Comparison of ENCODE assay signal across 12 mouse cellular contexts in genomic region chr5:120512911-120513555, GRCm38 (mm10). TPM values are rescaled to one million over a fixed set of nuclear protein-coding genes. Genes with fewer than 3 reads are reported as not detected.
A peak's percentile ranks its signal among the peaks of the same experiment; 100 is the strongest.
DNase-seq lines count a peak whose midpoint lies in the region; ATAC-seq and TF ChIP-seq lines count a peak whose summit lies in the region.
"Had no signal": no experiment of that assay in that cellular context is flagged by ENCODE, and none has a peak within 500 bp of the region (broad histone marks: within the 10 kb centered on the region; RNA-seq: fewer than 3 reads in every experiment).

No protein-coding gene starts in this region.

- H3K27me3 ChIP-seq in heart, embryonic 10.5 days (ENCODE audit: insufficient read depth, poor library complexity, severe bottlenecking), result peaks cover 23% of the 10 kb centered on the region; the same call in 1 of the 2 replicates
- H3K27me3 ChIP-seq in heart, embryonic 11.5 days (ENCODE audit: control insufficient read depth, insufficient read depth, low read length), result 0 out of 2 replicates have a peak, but pooled peaks cover 4% of the 10 kb centered on the region
- H3K27me3 ChIP-seq in ES-Bruce4 (ENCODE audit: control insufficient read depth, insufficient read depth, low read length, poor library complexity, severe bottlenecking), result no peaks in the 10 kb centered on the region
- H3K27me3 ChIP-seq in limb, embryonic 15.5 days, result no peaks in the 10 kb centered on the region

- peaks cover 68% of the 10 kb centered on the region for H3K4me1 ChIP-seq in heart, embryonic 10.5 days
- H3K4me1 ChIP-seq in heart, embryonic 11.5 days (ENCODE audit: control insufficient read depth, insufficient read depth, low read length), result peaks cover 18% of the 10 kb centered on the region
- peaks cover 14% of the 10 kb centered on the region for H3K4me1 ChIP-seq in ES-Bruce4 (ENCODE audit: control insufficient read depth, insufficient read depth, low read length)
- H3K4me1 ChIP-seq in brown adipose tissue, adult 24 weeks (ENCODE audit: control insufficient read depth, insufficient read depth, insufficient read length, low read length), result peaks cover 49% of the 10 kb centered on the region
- H3K4me1 ChIP-seq in limb, embryonic 15.5 days, result peaks cover 63% of the 10 kb centered on the region

- H3K4me2 ChIP-seq in heart, embryonic 11.5 days, result no peak overlapping the region
- 0 out of 2 replicates have a peak overlapping the region, but pooled peaks have one; percentile 10 for H3K4me2 ChIP-seq in limb, embryonic 15.5 days

- TF ChIP-seq CTCF in ES-Bruce4 (IDR thresholded peaks at IDR 0.05; ENCODE audit: low read depth, low read length), result no peak

- DNase-seq in heart, embryonic 10.5 days (ENCODE audit: low spot score), result no peak
- no peak for DNase-seq in right cerebral cortex, postnatal 36 days (ENCODE audit: low spot score in 2 of 2)
- DNase-seq in adipocyte (ENCODE audit: low spot score), result no peak
- DNase-seq: cerebellum, adult 11 months; left cerebral cortex, postnatal 4 days; lung, postnatal 36 days; right cerebral cortex, postnatal 25 days had no signal

- H3K9ac ChIP-seq in heart, embryonic 11.5 days (ENCODE audit: low read depth, low read length), result no peak overlapping the region
- H3K9ac ChIP-seq in ES-Bruce4 (ENCODE audit: low read depth, poor library complexity, severe bottlenecking), result peak overlapping the region; percentile 13; the same call in 1 of the 2 replicates
- no peak overlapping the region for H3K9ac ChIP-seq in limb, embryonic 15.5 days

- no peak for ATAC-seq in heart, embryonic 11.5 days (replicated peaks; ENCODE audit: insufficient number of reproducible peaks, low FRiP score, low TSS enrichment)
- ATAC-seq in limb, embryonic 15.5 days (ENCODE audit: insufficient number of reproducible peaks, low FRiP score, low TSS enrichment, low read depth), result no peak
- no peak for ATAC-seq in inflammation-experienced regulatory T-cells, adult 6 months

- H3K27ac ChIP-seq in heart, embryonic 10.5 days, result peak overlapping the region; percentile 3; the same call in 1 of the 2 replicates
- no peak overlapping the region for H3K27ac ChIP-seq in heart, embryonic 11.5 days (ENCODE audit: low read depth, low read length)
- peak overlapping the region; percentile 71 for H3K27ac ChIP-seq in ES-Bruce4 (ENCODE audit: insufficient read depth, low read length)
- H3K27ac ChIP-seq in brown adipose tissue, adult 24 weeks (replicated peaks; ENCODE audit: low read depth, low read length), result peak overlapping the region; percentile 17
- peak overlapping the region; percentile 13; the same call in 1 of the 2 replicates for H3K27ac ChIP-seq in limb, embryonic 15.5 days

- peak; percentile 31 for TF ChIP-seq POLR2A in ES-Bruce4 (IDR thresholded peaks at IDR 0.05; ENCODE audit: insufficient read depth, low read length)

- no peaks in the 10 kb centered on the region; the same call in 1 of the 2 replicates for H3K9me3 ChIP-seq in heart, embryonic 10.5 days
- H3K9me3 ChIP-seq in heart, embryonic 11.5 days (replicated peaks; ENCODE audit: control insufficient read depth, low read length), result no peaks in the 10 kb centered on the region
- no peaks in the 10 kb centered on the region for H3K9me3 ChIP-seq in ES-Bruce4 (replicated peaks; ENCODE audit: control insufficient read depth, insufficient read depth, low read length, poor library complexity, severe bottlenecking)
- H3K9me3 ChIP-seq in limb, embryonic 15.5 days, result no peaks in the 10 kb centered on the region

- no peaks in the 10 kb centered on the region for H3K36me3 ChIP-seq in heart, embryonic 10.5 days
- no peaks in the 10 kb centered on the region for H3K36me3 ChIP-seq in heart, embryonic 11.5 days (ENCODE audit: control insufficient read depth, insufficient read depth, low read length)
- H3K36me3 ChIP-seq in ES-Bruce4 (ENCODE audit: control insufficient read depth, insufficient read depth, low read length, poor library complexity, severe bottlenecking), result no peaks in the 10 kb centered on the region
- H3K36me3 ChIP-seq in limb, embryonic 15.5 days, result no peaks in the 10 kb centered on the region

- peak; percentile 83 for TF ChIP-seq EP300 in ES-Bruce4 (IDR thresholded peaks at IDR 0.05; ENCODE audit: insufficient read depth, low read depth, low read length)

- 42% methylated on average over 15 of the region's 15 CpGs for WGBS in heart, embryonic 10.5 days
- 52% methylated on average over 15 of the region's 15 CpGs for WGBS in heart, embryonic 11.5 days (ENCODE audit: insufficient replicate concordance)
- 48% methylated on average over 15 of the region's 15 CpGs for WGBS in limb, embryonic 15.5 days

- no peak overlapping the region for H3K4me3 ChIP-seq in heart, embryonic 10.5 days
- no peak overlapping the region for H3K4me3 ChIP-seq in heart, embryonic 11.5 days (ENCODE audit: low read depth, low read length)
- H3K4me3 ChIP-seq in ES-Bruce4 (ENCODE audit: low read depth, low read length), result peak overlapping the region; percentile 64
- H3K4me3 ChIP-seq in brown adipose tissue, adult 24 weeks (ENCODE audit: insufficient read depth, low read depth, low read length), result peak overlapping the region; percentile 7; the same call in 1 of the 2 replicates
- H3K4me3 ChIP-seq in limb, embryonic 15.5 days, result peak overlapping the region; percentile 7; the same call in 1 of the 2 replicates

RNA-seq across cellular contexts. Expression of gene Slc8b1, which starts 2.1 kb away (rescaled TPM):
- 4.2 and 5.9 TPM in 2 replicates for polyA plus RNA-seq in heart, embryonic 10.5 days (2016; fragmentation: Nextera tagmentation; extraction: Ambion mirVana)
- polyA plus RNA-seq in heart, embryonic 11.5 days (2014; fragmentation: Nextera tagmentation; extraction: Ambion mirVana), result 1.6 and 2.1 TPM in 2 replicates
- 17.7 and 19.1 TPM in 2 replicates for polyA plus RNA-seq in ES-Bruce4 (2011; ENCODE audit: insufficient read depth, insufficient read length, low read depth, missing spikeins)
- 4.3 and 5.7 TPM in 2 replicates for polyA plus RNA-seq in brown adipose tissue, adult 24 weeks (2012; ENCODE audit: insufficient read depth, insufficient read length, missing spikeins)
- polyA plus RNA-seq in limb, embryonic 15.5 days (2015; fragmentation: Nextera tagmentation; extraction: Ambion mirVana), result 12.0 and 13.4 TPM in 2 replicates
- polyA plus RNA-seq in inflammation-experienced regulatory T-cells, adult 6 months (2017; shearing (Covaris generic)), result 10 to 100 TPM in 1 of 3 experiments, 1 to 10 TPM in 2; 6.1 to 14.5 (median 7.3) TPM

RNA-seq across cellular contexts. Expression of gene Plbd2, which starts 9.6 kb away (rescaled TPM):
- 43.9 and 46.6 TPM in 2 replicates for polyA plus RNA-seq in heart, embryonic 10.5 days (2016; fragmentation: Nextera tagmentation; extraction: Ambion mirVana)
- polyA plus RNA-seq in heart, embryonic 11.5 days (2014; fragmentation: Nextera tagmentation; extraction: Ambion mirVana), result 28.7 and 30.0 TPM in 2 replicates
- 19.1 and 22.1 TPM in 2 replicates for polyA plus RNA-seq in ES-Bruce4 (2011; ENCODE audit: insufficient read depth, insufficient read length, low read depth, missing spikeins)
- 20.4 and 22.8 TPM in 2 replicates for polyA plus RNA-seq in brown adipose tissue, adult 24 weeks (2012; ENCODE audit: insufficient read depth, insufficient read length, missing spikeins)
- polyA plus RNA-seq in limb, embryonic 15.5 days (2015; fragmentation: Nextera tagmentation; extraction: Ambion mirVana), result 58.9 and 63.4 TPM in 2 replicates
- polyA plus RNA-seq in inflammation-experienced regulatory T-cells, adult 6 months (2017; shearing (Covaris generic)), result 1 to 10 TPM; 3.2 to 5.7 (median 3.5) TPM

RNA-seq across cellular contexts. Expression of gene Sds, which starts 36.7 kb away (rescaled TPM):
- 0.16 and 0.23 TPM in 2 replicates for polyA plus RNA-seq in heart, embryonic 10.5 days (2016; fragmentation: Nextera tagmentation; extraction: Ambion mirVana)
- 0.18 TPM in 1 of 2 replicates, not detected in the other for polyA plus RNA-seq in heart, embryonic 11.5 days (2014; fragmentation: Nextera tagmentation; extraction: Ambion mirVana)
- not detected in 2 replicates for polyA plus RNA-seq in ES-Bruce4 (2011; ENCODE audit: insufficient read depth, insufficient read length, low read depth, missing spikeins)
- not detected in 2 replicates for polyA plus RNA-seq in brown adipose tissue, adult 24 weeks (2012; ENCODE audit: insufficient read depth, insufficient read length, missing spikeins)
- polyA plus RNA-seq in limb, embryonic 15.5 days (2015; fragmentation: Nextera tagmentation; extraction: Ambion mirVana), result 0.24 TPM in 1 of 2 replicates, not detected in the other
- polyA plus RNA-seq in inflammation-experienced regulatory T-cells, adult 6 months (2017; shearing (Covaris generic)), result not detected

RNA-seq across cellular contexts. Expression of gene Sdsl, which starts 40.4 kb away (rescaled TPM):
- polyA plus RNA-seq in heart, embryonic 10.5 days (2016; fragmentation: Nextera tagmentation; extraction: Ambion mirVana), result 7.5 and 7.7 TPM in 2 replicates
- polyA plus RNA-seq in heart, embryonic 11.5 days (2014; fragmentation: Nextera tagmentation; extraction: Ambion mirVana), result 6.6 and 8.6 TPM in 2 replicates
- not detected in 2 replicates for polyA plus RNA-seq in ES-Bruce4 (2011; ENCODE audit: insufficient read depth, insufficient read length, low read depth, missing spikeins)
- polyA plus RNA-seq in brown adipose tissue, adult 24 weeks (2012; ENCODE audit: insufficient read depth, insufficient read length, missing spikeins), result 22.0 and 25.5 TPM in 2 replicates
- 0.57 and 0.95 TPM in 2 replicates for polyA plus RNA-seq in limb, embryonic 15.5 days (2015; fragmentation: Nextera tagmentation; extraction: Ambion mirVana)
- not detected for polyA plus RNA-seq in inflammation-experienced regulatory T-cells, adult 6 months (2017; shearing (Covaris generic))

Comparison
In these comparisons a context has a peak if more than half of its experiments do, and no peak if none do; other contexts are left out.
1. H3K4me3 ChIP-seq: peak in ES-Bruce4 (single experiment), brown adipose tissue, adult 24 weeks (single experiment) and limb, embryonic 15.5 days (single experiment); none in heart, embryonic 10.5 days (single experiment) and heart, embryonic 11.5 days (single experiment).